Mouse (Mus musculus) left cerebral cortex, postnatal 10 days (tissue): ENCODE data around the gene Gm4969. TPM values are rescaled to one million over a fixed set of nuclear protein-coding genes. Genes with fewer than 3 reads are reported as not detected.

Experiments
- DNase-seq, 2 experiments: peaks; one replicate each; pipeline ENCODE4 v3.0.0; 2021 to 2022; ENCODE audit warnings: low spot score in 2 of 2, mixed read lengths in 1 of 2; ENCODE audit errors: extremely low spot score in 1 of 2
- intact Hi-C: fragments of 180-260 bp; cut with DNase I; formaldehyde crosslinking; loops from one replicate; pipeline ENCODE4 v1.15.1; 2025
- microRNA-seq: library from miRNA; unstranded; fragments of <30 nt; microRNA quantifications from one replicate; pipeline ENCODE4 v1.2.0, GENCODE M21; 2022
- total RNA-seq, 2 experiments: library from RNA; stranded (reverse); gene quantifications; 2 replicates each; pipeline ENCODE4 v1.2.3; 2021

Gm4969 gene
- total RNA-seq, 2 experiments from 2014 or later, result 1.5 to 3.1 TPM

GRCm38 (mm10) chr7:19052345-19053135 lies 65.6 kb downstream of the Gm4969 start:
- DNase-seq, result peak; percentile 58 to 62
- intact Hi-C loops, result no loop called here

- DNase-seq, result no peak
- intact Hi-C loops, result no loop called here
Measured at GRCm38 (mm10) chr7:19051161-19051560, 67.0 kb downstream of the Gm4969 start.

GRCm38 (mm10) chr7:19050172-19050571 lies 68.0 kb downstream of the Gm4969 start:
- DNase-seq, result no peak
- intact Hi-C loops, result no loop called here

DNA sequence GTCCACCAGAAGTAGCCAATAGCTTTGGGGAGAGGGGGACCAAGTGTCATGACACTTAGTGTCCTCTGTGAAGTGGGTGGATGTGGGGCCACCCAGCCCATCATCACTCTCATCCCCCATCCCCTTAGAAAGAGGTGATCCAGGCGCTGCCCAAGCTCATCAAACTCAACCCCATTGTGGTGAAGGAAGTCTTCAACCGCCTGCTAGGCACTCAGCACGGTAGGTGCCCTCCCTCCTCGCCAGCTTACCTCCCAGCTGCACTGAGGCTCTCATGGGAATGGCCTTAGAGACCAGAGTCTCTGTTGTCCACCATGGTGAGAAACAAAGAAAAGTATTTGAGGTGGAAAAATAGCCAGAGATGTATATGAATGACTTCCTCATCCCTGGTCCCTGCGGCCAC lies 68.9 kb downstream of the Gm4969 start:
- intact Hi-C loops, result no loop called here
- no peak for DNase-seq

Small RNAs within 50 kb of the gene (microRNA-seq; reads per million reads assigned to microRNA genes)
- 6.0 reads per million, percentile 22 among the genes with 10 or more reads in this experiment for gene Mir3100

Other genes starting within 250 kb of the Gm4969 start
- 10 to 100 TPM; 26.6 to 28.1 TPM for gene Pglyrp1, start 247.0 kb downstream of the Gm4969 start, total RNA-seq
- 10 to 100 TPM; 12.8 to 13.4 TPM for gene Ccdc61, start 208.0 kb downstream of the Gm4969 start, total RNA-seq
- 100 to 1,000 TPM; 114 to 118 TPM for gene Nova2, start 192.5 kb downstream of the Gm4969 start, total RNA-seq
- gene Nanos2, start 131.0 kb downstream of the Gm4969 start, total RNA-seq, result under 1 TPM; 0.71 to 0.95 TPM
- 10 to 100 TPM; 30.8 to 31.7 TPM for gene Mypop, start 127.1 kb downstream of the Gm4969 start, total RNA-seq
- 10 to 100 TPM; 44.8 to 46.1 TPM for gene Irf2bp1, start 114.3 kb downstream of the Gm4969 start, total RNA-seq
- gene Foxa3, start 94.8 kb downstream of the Gm4969 start, total RNA-seq, result not detected
- gene Sympk, start 94.0 kb downstream of the Gm4969 start, total RNA-seq, result 10 to 100 TPM; 85.6 to 87.6 TPM
- under 1 TPM; 0.22 to 0.41 TPM for gene Rsph6a, start 63.7 kb downstream of the Gm4969 start, total RNA-seq
- 100 to 1,000 TPM; 155 to 157 TPM for gene Dmwd, start 42.1 kb downstream of the Gm4969 start, total RNA-seq
- 10 to 100 TPM; 30.2 to 31.5 TPM for gene Dmpk, start 34.5 kb downstream of the Gm4969 start, total RNA-seq
- 1 to 10 TPM; 1.5 to 1.9 TPM for gene Six5, start 23.8 kb downstream of the Gm4969 start, total RNA-seq
- 10 to 100 TPM; 13.0 to 13.6 TPM for gene Fbxo46, start 1.5 kb upstream of the Gm4969 start, total RNA-seq
- gene Qpctl, start 30.9 kb upstream of the Gm4969 start, total RNA-seq, result 10 to 100 TPM; 22.6 to 23.1 TPM
- 10 to 100 TPM; 99.2 to 99.9 TPM for gene Snrpd2, start 31.4 kb upstream of the Gm4969 start, total RNA-seq
- 1 to 10 TPM; 4.7 to 4.8 TPM for gene Gipr, start 47.8 kb upstream of the Gm4969 start, total RNA-seq
- 100 to 1,000 TPM; 202 to 211 TPM for gene Eml2, start 58.1 kb upstream of the Gm4969 start, total RNA-seq
- gene Gpr4, start 94.2 kb upstream of the Gm4969 start, total RNA-seq, result 1 to 10 TPM; 4.8 to 5.0 TPM
- 10 to 100 TPM; 36.6 to 38.0 TPM for gene Opa3, start 110.0 kb upstream of the Gm4969 start, total RNA-seq
- 10 to 100 TPM; 23.1 to 23.5 TPM for gene Vasp, start 153.4 kb upstream of the Gm4969 start, total RNA-seq
- under 1 TPM; 0.34 to 0.49 TPM for gene Ppm1n, start 161.7 kb upstream of the Gm4969 start, total RNA-seq
- 100 to 1,000 TPM; 145 to 151 TPM for gene Rtn2, start 164.3 kb upstream of the Gm4969 start, total RNA-seq
- 1 to 10 TPM; 2.2 to 2.3 TPM for gene Fosb, start 191.7 kb upstream of the Gm4969 start, total RNA-seq
- 10 to 100 TPM; 38.5 to 50.6 TPM for gene Ercc1, start 226.4 kb upstream of the Gm4969 start, total RNA-seq
- 10 to 100 TPM; 16.8 to 18.2 TPM for gene Cd3eap, start 241.1 kb upstream of the Gm4969 start, total RNA-seq
- 1 to 10 TPM; 5.3 to 7.2 TPM for gene Ppp1r13l, start 241.4 kb upstream of the Gm4969 start, total RNA-seq